Mouse (Mus musculus) gastrocnemius, postnatal 36 days (tissue): ENCODE results near the gene Ggta1. TPM values are rescaled to one million over a fixed set of nuclear protein-coding genes. Genes with fewer than 3 reads are reported as not detected.

ENCODE experiments used
- DNase-seq, 2 experiments: peaks; one replicate each; pipeline ENCODE4 v3.0.0; 2022
- intact Hi-C: fragments of 180-260 bp; cut with DNase I; formaldehyde crosslinking; loops from one replicate; pipeline ENCODE4 v1.15.1; 2025
- total RNA-seq, 2 experiments: library from RNA; stranded (reverse); gene quantifications; 2 replicates each; pipeline ENCODE4 v1.2.3; 2021

The Ggta1 gene
- total RNA-seq, 2 experiments from 2014 or later: 5.9 to 8.8 TPM

GRCm38 (mm10) chr2:35443325-35443724 lies 19.7 kb downstream of the Ggta1 start:
- intact Hi-C loops: no loop called here
- no peak for DNase-seq

- intact Hi-C loops: no loop called here
- DNase-seq: no peak
Observed at GRCm38 (mm10) chr2:35442079-35442478, 21.0 kb downstream of the Ggta1 start.

GRCm38 (mm10) chr2:35441419-35441818 lies 21.6 kb downstream of the Ggta1 start:
- intact Hi-C loops: no loop called here
- DNase-seq: no peak

DNA sequence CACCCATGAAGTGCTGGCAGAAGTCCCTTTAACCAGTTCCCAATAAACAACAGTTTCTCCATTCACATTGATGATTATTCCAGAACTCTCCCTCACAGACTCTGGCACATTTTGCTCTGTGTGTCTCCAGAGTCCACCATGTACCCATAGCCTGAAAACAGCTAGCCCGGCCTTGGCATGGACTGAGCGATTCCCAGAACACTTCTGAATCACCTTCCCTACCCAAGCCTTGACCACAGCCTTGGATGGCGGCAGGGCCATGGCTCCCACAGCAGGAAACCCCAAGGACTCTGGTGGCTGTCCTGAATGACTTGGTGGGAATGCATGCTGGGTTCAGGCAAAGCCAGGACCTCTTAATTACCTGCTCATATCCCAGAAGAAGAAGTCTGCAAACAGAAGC lies 22.6 kb downstream of the Ggta1 start:
- intact Hi-C loops: no loop called here
- DNase-seq: no peak

DNA sequence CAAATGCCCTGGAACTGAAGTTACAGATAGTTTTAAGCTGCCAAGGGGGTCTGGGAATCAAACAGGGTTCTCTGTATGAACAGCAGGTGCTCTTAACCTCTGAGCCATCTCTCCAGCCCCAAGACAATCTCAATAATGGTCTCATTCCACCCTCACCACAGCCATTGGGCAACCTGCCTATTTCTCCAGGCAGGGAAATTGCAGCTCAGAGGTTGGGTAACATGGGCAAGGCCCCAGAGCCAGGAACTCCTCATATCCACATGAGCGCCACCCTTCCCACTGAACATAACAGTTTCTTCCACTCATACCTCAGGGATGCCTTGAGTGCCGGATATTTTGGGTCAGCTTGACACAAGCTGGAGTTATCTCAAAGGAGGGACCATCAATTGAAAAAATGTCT lies 25.2 kb downstream of the Ggta1 start:
- intact Hi-C loops: no loop called here

GRCm38 (mm10) chr2:35434576-35435123 lies 28.4 kb downstream of the Ggta1 start:
- intact Hi-C loops: no loop called here
- DNase-seq: no peak

More for the DNA sequence above, 25.2 kb downstream of the Ggta1 start:
- DNase-seq: no peak

GRCm38 (mm10) chr2:35433428-35433827 lies 29.6 kb downstream of the Ggta1 start:
- intact Hi-C loops: no loop called here
- no peak for DNase-seq

- intact Hi-C loops: no loop called here
- no peak for DNase-seq
Observed at GRCm38 (mm10) chr2:35432472-35432871, 30.6 kb downstream of the Ggta1 start.

- intact Hi-C loops: no loop called here
- DNase-seq: no peak
Observed at GRCm38 (mm10) chr2:35432011-35432410, 31.0 kb downstream of the Ggta1 start.

DNA sequence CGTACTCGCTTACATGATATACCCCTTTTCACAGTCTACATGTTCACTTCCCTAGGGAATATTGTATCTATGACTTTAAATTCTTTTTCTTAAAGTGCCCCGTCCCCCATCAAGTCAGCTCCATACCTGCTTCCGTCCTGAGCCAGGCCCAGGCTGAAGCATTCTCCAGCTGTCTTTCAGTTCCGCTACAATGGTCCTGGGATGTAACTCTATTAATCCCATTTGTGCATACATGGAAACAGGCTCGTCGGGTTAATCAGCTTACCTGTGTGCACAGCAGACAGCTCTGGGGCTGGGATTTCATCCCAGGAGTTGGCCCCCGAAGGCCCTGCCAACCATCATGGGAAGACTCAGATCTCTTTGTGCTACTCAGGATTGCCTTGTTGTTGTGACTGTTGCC lies 32.2 kb downstream of the Ggta1 start:
- intact Hi-C loops: no loop called here
- DNase-seq: no peak

DNA sequence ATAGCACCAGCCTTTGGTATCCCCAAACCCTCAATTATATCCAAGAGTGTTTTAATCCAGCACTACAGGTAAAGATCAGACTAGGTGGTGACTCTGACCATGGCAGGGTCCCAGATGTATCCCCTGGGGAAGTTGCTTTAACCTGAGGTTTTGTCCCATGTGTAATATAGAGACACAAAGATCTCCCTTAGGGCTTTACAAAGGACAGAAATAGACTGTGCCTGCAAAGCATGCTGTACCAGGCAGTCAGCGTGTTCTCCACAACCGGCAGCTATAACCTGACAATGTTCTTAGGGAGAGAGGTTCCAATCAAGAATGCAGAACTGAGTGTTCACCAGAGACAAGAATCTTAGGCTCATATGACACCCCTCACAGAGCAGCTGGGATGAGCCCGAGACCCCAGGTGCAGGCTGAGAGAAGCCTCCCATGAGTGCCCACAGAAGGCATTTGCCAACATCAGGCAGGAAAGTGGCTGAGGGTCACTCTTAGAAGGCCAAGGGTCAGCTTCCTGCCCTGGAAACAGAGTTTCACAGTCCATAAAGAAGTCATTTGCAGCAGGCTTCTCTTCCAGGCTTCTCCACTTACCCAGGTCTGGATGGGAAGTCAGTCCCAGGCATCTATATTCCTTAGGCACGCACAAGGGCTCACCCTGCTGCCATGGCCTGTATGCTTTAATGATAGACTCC lies 34.3 kb downstream of the Ggta1 start:
- no peak for DNase-seq
- intact Hi-C loops: no loop called here

DNA sequence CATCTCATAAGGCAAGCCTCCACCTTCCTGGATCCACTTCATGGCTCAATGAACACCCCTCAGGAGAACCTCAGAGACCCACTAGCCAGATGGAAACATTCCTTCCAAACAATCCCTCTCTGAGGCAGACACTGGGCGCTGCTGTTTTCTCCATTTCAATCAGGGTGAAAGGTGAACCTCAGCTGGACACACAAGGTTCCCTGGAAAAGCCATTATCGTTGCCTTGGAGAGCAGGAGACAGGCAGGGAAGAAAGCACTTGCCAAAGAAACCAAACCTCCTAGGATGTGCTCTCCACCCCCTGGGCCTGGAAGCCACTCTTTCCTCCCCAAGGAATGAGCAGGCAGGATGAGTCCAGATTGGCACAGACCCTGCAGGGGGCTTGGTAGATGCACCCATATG lies 35.5 kb downstream of the Ggta1 start:
- DNase-seq: no peak
- intact Hi-C loops: no loop called here

DNA sequence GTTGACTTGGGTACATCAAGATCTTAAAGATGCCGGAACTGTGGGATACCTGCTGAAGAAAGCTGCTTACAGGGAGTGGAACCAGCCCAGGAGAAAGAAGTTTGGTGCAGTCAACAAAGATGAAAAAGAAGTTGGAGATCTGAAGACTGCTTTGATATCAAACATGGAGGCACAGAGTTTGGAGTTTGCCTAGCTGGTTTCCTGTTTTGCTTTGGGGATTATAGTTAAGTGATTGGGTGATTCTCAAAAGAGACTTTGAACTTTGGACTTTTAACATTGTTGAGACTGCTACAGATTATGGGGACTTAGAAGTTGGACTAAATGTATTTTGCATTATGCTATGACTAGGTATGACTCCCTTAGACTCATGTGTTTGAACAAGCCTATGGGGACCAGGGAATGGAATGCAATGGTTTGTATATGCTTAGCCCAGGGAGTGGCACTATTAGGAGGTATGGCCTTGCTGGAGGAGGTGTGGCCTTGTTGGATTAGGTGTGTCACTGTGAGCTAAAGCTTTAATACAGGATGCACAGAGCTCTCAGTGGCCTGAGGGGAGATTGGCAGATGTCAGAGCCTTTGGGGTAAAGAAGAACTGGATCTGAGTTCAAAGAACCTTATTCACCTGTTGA lies 39.2 kb downstream of the Ggta1 start:
- no peak for DNase-seq
- intact Hi-C loops: no loop called here

DNA sequence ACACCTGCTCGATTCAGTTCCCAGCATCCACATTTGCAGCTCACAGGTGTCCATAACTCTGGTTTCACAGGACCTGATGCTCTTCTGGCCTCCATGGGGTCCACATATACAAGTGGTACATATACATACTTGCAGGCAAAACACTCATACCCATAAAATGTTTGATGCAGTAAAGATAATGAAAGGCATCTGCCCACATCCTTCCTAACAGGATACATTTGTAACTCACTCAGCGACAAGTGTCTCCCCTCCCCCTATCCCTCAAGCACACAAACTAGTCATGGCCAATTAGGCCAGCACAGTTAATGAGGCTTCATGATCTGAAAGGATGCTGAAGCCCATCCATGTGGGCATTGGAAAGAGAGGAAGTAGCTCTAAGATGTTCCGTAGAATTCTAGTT lies 40.6 kb downstream of the Ggta1 start:
- intact Hi-C loops: no loop called here
- DNase-seq: no peak

DNA sequence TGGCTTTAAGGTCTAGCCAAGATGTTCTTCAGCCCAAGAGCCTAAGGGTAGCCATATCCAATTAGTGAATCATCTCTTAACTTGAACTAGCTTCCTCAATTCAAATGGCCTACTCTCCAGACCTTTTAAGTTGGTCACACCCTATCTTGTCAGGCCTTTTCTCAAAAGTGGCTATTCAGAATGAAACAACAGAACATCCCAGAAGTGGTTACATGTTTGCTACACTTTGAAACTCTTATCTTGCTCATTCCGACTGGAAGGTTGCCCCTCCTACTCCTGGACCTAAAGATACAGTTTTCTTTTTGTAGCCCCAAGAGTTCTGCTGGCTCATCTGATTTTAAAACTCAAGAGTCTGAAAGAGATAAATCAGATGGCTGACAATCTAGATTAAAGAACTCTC lies 42.4 kb downstream of the Ggta1 start:
- intact Hi-C loops: no loop called here
- DNase-seq: no peak

GRCm38 (mm10) chr2:35419671-35420070 lies 43.4 kb downstream of the Ggta1 start:
- no peak for DNase-seq
- intact Hi-C loops: no loop called here

DNA sequence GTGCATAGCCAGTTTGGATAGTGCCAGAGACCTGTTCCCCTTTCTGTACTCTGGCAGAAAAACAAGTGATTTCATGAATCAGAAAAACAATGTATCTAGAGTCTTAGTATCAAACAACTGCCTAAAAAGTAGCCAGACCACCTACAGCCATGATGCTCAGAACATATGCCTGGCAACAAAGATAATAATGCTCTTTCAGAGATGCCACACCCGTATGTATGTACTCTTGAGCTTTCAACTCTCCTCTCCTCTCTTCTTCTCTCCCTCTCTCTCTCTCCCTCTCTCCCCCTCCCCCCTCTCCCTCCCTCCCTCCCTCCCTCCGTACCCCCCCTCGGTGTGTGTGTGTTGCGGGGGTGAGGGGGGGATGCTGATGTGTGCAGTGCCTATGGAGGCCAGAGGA lies 43.8 kb downstream of the Ggta1 start:
- DNase-seq: no peak
- intact Hi-C loops: no loop called here

DNA sequence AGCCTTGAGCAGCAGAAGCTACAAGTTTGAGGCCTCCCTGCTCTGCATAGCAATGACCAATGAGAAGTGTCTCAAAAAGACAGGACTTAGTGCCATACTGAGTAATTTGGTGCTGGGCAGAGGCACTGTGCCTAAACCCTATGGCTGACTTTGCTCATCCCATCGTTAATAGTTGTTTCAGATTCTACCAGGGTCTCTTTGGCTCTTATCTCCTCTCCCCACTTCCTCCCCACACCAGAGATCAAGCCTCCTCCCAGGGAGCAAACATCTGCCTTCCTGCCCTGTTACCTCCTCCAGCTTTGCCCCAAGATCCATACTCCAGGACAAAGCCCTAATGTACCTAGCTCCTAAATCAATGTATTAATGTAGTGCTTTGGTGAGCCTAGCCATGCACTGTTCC lies 45.8 kb downstream of the Ggta1 start:
- intact Hi-C loops: no loop called here

DNA sequence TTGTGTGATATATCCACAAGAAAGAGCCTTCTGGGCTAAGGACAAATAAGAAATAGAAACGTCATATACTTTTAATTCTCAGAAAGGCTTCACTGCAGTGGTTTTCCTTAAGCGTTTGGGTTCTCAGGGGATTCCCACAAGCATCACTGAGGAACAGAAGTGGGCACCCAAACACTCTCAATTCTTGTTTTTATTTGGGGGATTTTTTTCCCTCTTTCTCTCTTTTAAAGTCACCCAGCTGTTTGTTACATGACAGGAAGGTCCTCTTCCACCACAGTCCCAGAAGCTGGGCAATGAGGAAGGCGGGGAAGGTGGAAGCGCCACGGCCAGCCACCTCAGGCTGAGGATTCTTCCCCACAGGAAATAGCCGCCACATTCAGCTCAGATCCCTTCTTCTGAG lies 46.6 kb downstream of the Ggta1 start:
- DNase-seq: no peak
- intact Hi-C loops: no loop called here

More for the DNA sequence above, 45.8 kb downstream of the Ggta1 start:
- DNase-seq: no peak

DNA sequence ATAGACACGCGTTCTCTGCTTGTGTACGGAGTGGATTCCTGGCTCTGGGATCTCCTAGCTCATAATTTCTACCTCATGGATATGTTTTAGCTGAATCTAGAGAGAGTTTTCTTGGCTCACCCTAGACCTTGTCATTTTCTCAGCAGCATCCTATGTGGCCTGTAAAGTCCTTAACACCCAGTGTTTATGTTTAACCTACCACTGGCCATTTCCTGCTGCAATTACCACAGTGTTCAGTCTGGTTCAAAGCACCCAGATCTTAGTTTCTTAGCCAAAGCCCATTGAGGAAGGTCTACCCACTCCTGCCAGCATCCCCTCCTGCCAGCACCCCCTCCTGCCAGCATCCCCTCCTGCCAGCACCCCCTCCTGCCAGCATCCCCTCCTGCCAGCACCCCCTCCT lies 50.2 kb downstream of the Ggta1 start:
- intact Hi-C loops: no loop called here
- no peak for DNase-seq

GRCm38 (mm10) chr2:35412246-35412645 lies 50.8 kb downstream of the Ggta1 start:
- intact Hi-C loops: no loop called here
- DNase-seq: no peak

- intact Hi-C loops: no loop called here
- no peak for DNase-seq
Observed at GRCm38 (mm10) chr2:35411640-35412190, 51.3 kb downstream of the Ggta1 start.
